Mouse (Mus musculus) midbrain, embryonic 13.5 days (tissue): Measurements from ENCODE around the gene Ppp1r14a. TPM values are rescaled to one million over a fixed set of nuclear protein-coding genes. Genes with fewer than 3 reads are reported as not detected.
A peak's percentile ranks its signal among the peaks of the same experiment; 100 is the strongest.

Experiments used
- ATAC-seq: fragments of 200-750 bp; cut with Nextera tagmentation; 2 replicates; pipeline ENCODE4 v1.8.0; 2017; ENCODE audit warnings: mild to moderate bottlenecking, moderate TSS enrichment, moderate library complexity
- H3K27ac ChIP-seq: fragments of 300-500 bp; sonication (generic); 2 replicates; pipeline ENCODE4 v1.5.1; 2015; ENCODE audit warnings: inconsistent platforms, mild to moderate bottlenecking, moderate library complexity
- H3K27me3 ChIP-seq: fragments of 300-500 bp; sonication (generic); 2 replicates; pipeline ENCODE4 v1.6.1; 2015; ENCODE audit warnings: mild to moderate bottlenecking, inconsistent platforms
- H3K36me3 ChIP-seq: fragments of 300-500 bp; sonication (generic); 2 replicates; pipeline ENCODE4 v1.6.1; 2015; ENCODE audit warnings: mild to moderate bottlenecking, inconsistent platforms
- H3K4me1 ChIP-seq: fragments of 300-500 bp; sonication (generic); replicated peaks from 2 replicates; pipeline ENCODE4 v1.6.1; 2015; ENCODE audit warnings: inconsistent platforms
- H3K4me2 ChIP-seq: fragments of 300-500 bp; sonication (generic); replicated peaks from 2 replicates; pipeline ENCODE4 v1.6.1; 2015; ENCODE audit warnings: moderate library complexity, mild to moderate bottlenecking, inconsistent platforms
- H3K4me3 ChIP-seq: fragments of 300-500 bp; sonication (generic); replicated peaks from 2 replicates; pipeline ENCODE4 v1.5.1; 2015; ENCODE audit warnings: mild to moderate bottlenecking, inconsistent platforms
- H3K9ac ChIP-seq: fragments of 300-500 bp; sonication (generic); replicated peaks from 2 replicates; pipeline ENCODE4 v1.6.1; 2015; ENCODE audit warnings: mild to moderate bottlenecking, inconsistent platforms
- H3K9me3 ChIP-seq: fragments of 300-500 bp; sonication (generic); 2 replicates; pipeline ENCODE4 v1.6.1; 2016; ENCODE audit warnings: mild to moderate bottlenecking, inconsistent platforms
- WGBS: fragments of 180-500 bp; shearing (Covaris S2); methylation state at CpG from one replicate; pipeline ENCODE4 v1.1.7; 2015; 5-methylcytosine and 5-hydroxymethylcytosine counted together
- polyA plus RNA-seq: library from polyadenylated mRNA; unstranded; fragments of >200 nt; fragmentation: Nextera tagmentation; extraction: Ambion mirVana; gene quantifications from 2 replicates; pipeline ENCODE4 v1.2.1, GENCODE M21; 2015

Gene Ppp1r14a
- polyA plus RNA-seq, 1 experiment from 2014 or later, result 7.9 TPM

- peak; percentile 79 for ATAC-seq
- H3K4me2 ChIP-seq, result peak within 1 kb of the TSS; percentile 97
- peak within 1 kb of the TSS; percentile 68 for H3K9ac ChIP-seq
- H3K4me1 ChIP-seq, result peaks cover 17% of the 10 kb centered on the region
- H3K27me3 ChIP-seq, result peaks cover 45% of the 10 kb centered on the region
- H3K36me3 ChIP-seq, result no peaks in the 10 kb centered on the region
- no peaks in the 10 kb centered on the region for H3K9me3 ChIP-seq
- no peak within 1 kb of the TSS for H3K27ac ChIP-seq
- H3K4me3 ChIP-seq, result peak within 1 kb of the TSS; percentile 59
- under 1% methylated on average over 77 of the region's 80 CpGs for WGBS
These were observed 7.7 kb upstream of the Ppp1r14a start, which contains the start of gene Spint2 for GRCm38 (mm10) chr7:29281201-29282073. Gene Spint2 (minus strand): TSS chr7:29281912.

- Histone ChIP-seq H3K36me3 (no peaks in the 10 kb centered on the region), H3K27ac (no peak overlapping the region), H3K4me2 (peak overlapping the region; percentile 97), H3K27me3 (peaks cover 45% of the 10 kb centered on the region), H3K9me3 (no peaks in the 10 kb centered on the region), H3K9ac (peak overlapping the region; percentile 68), H3K4me3 (peak overlapping the region; percentile 59), H3K4me1 (peaks cover 17% of the 10 kb centered on the region)
- 11% methylated on average over 21 of the region's 21 CpGs for WGBS
- ATAC-seq, result peak; percentile 28
These were observed 7.0 kb upstream of the Ppp1r14a start for GRCm38 (mm10) chr7:29282074-29282554.

- peaks cover 50% of the 10 kb centered on the region for H3K27me3 ChIP-seq
- 89% methylated on average over 4 of the region's 4 CpGs for WGBS
- no peak overlapping the region for H3K27ac ChIP-seq
- no peak for ATAC-seq
- H3K4me1 ChIP-seq, result peaks cover 19% of the 10 kb centered on the region
- no peaks in the 10 kb centered on the region for H3K9me3 ChIP-seq
- H3K4me2 ChIP-seq, result no peak overlapping the region
- no peak overlapping the region for H3K4me3 ChIP-seq
- no peaks in the 10 kb centered on the region for H3K36me3 ChIP-seq
- H3K9ac ChIP-seq, result no peak overlapping the region
These were observed 5.2 kb upstream of the Ppp1r14a start for GRCm38 (mm10) chr7:29283876-29284275.

GRCm38 (mm10) chr7:29284523-29284922 lies 4.6 kb upstream of the Ppp1r14a start:
- H3K27me3 ChIP-seq, result peaks cover 50% of the 10 kb centered on the region
- no peak for ATAC-seq
- 91% methylated on average over 6 of the region's 6 CpGs for WGBS

GRCm38 (mm10) chr7:29287481-29287880 lies 1.6 kb upstream of the Ppp1r14a start:
- Histone ChIP-seq H3K9me3 (no peaks in the 10 kb centered on the region), H3K4me3 (no peak overlapping the region), H3K9ac (no peak overlapping the region), H3K27ac (no peak overlapping the region), H3K4me1 (peaks cover 32% of the 10 kb centered on the region), H3K27me3 (peaks cover 22% of the 10 kb centered on the region), H3K4me2 (no peak overlapping the region), H3K36me3 (no peaks in the 10 kb centered on the region)
- 92% methylated on average over 7 of the region's 7 CpGs for WGBS
- ATAC-seq, result no peak

More at GRCm38 (mm10) chr7:29284523-29284922, 4.6 kb upstream of the Ppp1r14a start:
- H3K4me1 ChIP-seq, result peaks cover 26% of the 10 kb centered on the region
- H3K9me3 ChIP-seq, result no peaks in the 10 kb centered on the region
- no peak overlapping the region for H3K4me2 ChIP-seq
- no peaks in the 10 kb centered on the region for H3K36me3 ChIP-seq
- H3K9ac ChIP-seq, result no peak overlapping the region
- no peak overlapping the region for H3K4me3 ChIP-seq
- no peak overlapping the region for H3K27ac ChIP-seq

GRCm38 (mm10) chr7:29288079-29288478 lies 1.0 kb upstream of the Ppp1r14a start:
- WGBS, result 90% methylated on average over 2 of the region's 2 CpGs

GRCm38 (mm10) chr7:29289856-29290255 lies 748 bp downstream of the Ppp1r14a start:
- Histone ChIP-seq H3K4me2 (peak overlapping the region; percentile 95), H3K27ac (no peak overlapping the region), H3K4me3 (peak overlapping the region; percentile 49), H3K9ac (no peak overlapping the region), H3K4me1 (peaks cover 51% of the 10 kb centered on the region), H3K36me3 (no peaks in the 10 kb centered on the region), H3K27me3 (peaks cover 11% of the 10 kb centered on the region), H3K9me3 (no peaks in the 10 kb centered on the region)
- no peak for ATAC-seq
- WGBS, result 77% methylated on average over 6 of the region's 6 CpGs

More at GRCm38 (mm10) chr7:29288079-29288478, 1.0 kb upstream of the Ppp1r14a start:
- Histone ChIP-seq H3K27ac (no peak overlapping the region), H3K27me3 (peaks cover 16% of the 10 kb centered on the region), H3K36me3 (no peaks in the 10 kb centered on the region), H3K4me3 (no peak overlapping the region), H3K4me2 (no peak overlapping the region), H3K9ac (no peak overlapping the region), H3K4me1 (peaks cover 38% of the 10 kb centered on the region), H3K9me3 (no peaks in the 10 kb centered on the region)
- no peak for ATAC-seq

GRCm38 (mm10) chr7:29290691-29291485 lies 1.8 kb downstream of the Ppp1r14a start:
- Histone ChIP-seq H3K9ac (no peak overlapping the region), H3K4me1 (peaks cover 51% of the 10 kb centered on the region), H3K4me2 (0 out of 2 replicates have a peak overlapping the region, but pooled peaks have one; percentile 2), H3K27ac (peak overlapping the region; percentile 48), H3K9me3 (no peaks in the 10 kb centered on the region), H3K27me3 (0 out of 2 replicates have a peak, but pooled peaks cover 8% of the 10 kb centered on the region), H3K36me3 (no peaks in the 10 kb centered on the region), H3K4me3 (no peak overlapping the region)
- no peak for ATAC-seq
- WGBS, result 35% methylated on average over 11 of the region's 11 CpGs

GRCm38 (mm10) chr7:29291616-29292457 lies 2.7 kb downstream of the Ppp1r14a start:
- peak overlapping the region; percentile 14; the same call in 1 of the 2 replicates for H3K4me2 ChIP-seq
- 24% methylated on average over 7 of the region's 7 CpGs for WGBS
- no peaks in the 10 kb centered on the region for H3K36me3 ChIP-seq
- H3K27me3 ChIP-seq, result 0 out of 2 replicates have a peak, but pooled peaks cover 5% of the 10 kb centered on the region
- H3K9ac ChIP-seq, result 0 out of 2 replicates have a peak overlapping the region, but pooled peaks have one; percentile 29
- ATAC-seq, result peak; percentile 53
- peak overlapping the region; percentile 74 for H3K27ac ChIP-seq
- H3K9me3 ChIP-seq, result no peaks in the 10 kb centered on the region
- H3K4me3 ChIP-seq, result no peak overlapping the region
- H3K4me1 ChIP-seq, result peaks cover 51% of the 10 kb centered on the region

- Histone ChIP-seq H3K4me3 (no peak overlapping the region), H3K9ac (0 out of 2 replicates have a peak overlapping the region, but pooled peaks have one; percentile 29), H3K4me2 (peak overlapping the region; percentile 14; the same call in 1 of the 2 replicates), H3K27ac (peak overlapping the region; percentile 74), H3K9me3 (no peaks in the 10 kb centered on the region), H3K27me3 (0 out of 2 replicates have a peak, but pooled peaks cover 5% of the 10 kb centered on the region), H3K4me1 (peaks cover 51% of the 10 kb centered on the region), H3K36me3 (no peaks in the 10 kb centered on the region)
- ATAC-seq, result no peak; the same call in 1 of the 2 replicates
- WGBS, result 31% methylated on average over 8 of the region's 8 CpGs
These were observed 3.5 kb downstream of the Ppp1r14a start for GRCm38 (mm10) chr7:29292458-29293098.
